Mouse (Mus musculus) layer of hippocampus, postnatal 25 days (tissue): ENCODE measurements around the gene Pecam1. TPM values are rescaled to one million over a fixed set of nuclear protein-coding genes. Genes with fewer than 3 reads are reported as not detected.
"Not testable (repeated sequence)": the region's sequence is repeated elsewhere in the genome, so short reads cannot be mapped to it uniquely, and the experiment has no call there.

Experiments
- DNase-seq, 2 experiments: peaks; one replicate each; pipeline ENCODE4 v3.0.0; 2022; ENCODE audit warnings: mixed read lengths in 2 of 2, low spot score in 1 of 2; ENCODE audit errors: extremely low spot score in 1 of 2
- total RNA-seq, 2 experiments: library from RNA; stranded (reverse); gene quantifications; 2 replicates each; pipeline ENCODE4 v1.2.3; 2021

The Pecam1 gene
- total RNA-seq, 2 experiments from 2014 or later, result 13.6 to 16.6 TPM

DNA sequence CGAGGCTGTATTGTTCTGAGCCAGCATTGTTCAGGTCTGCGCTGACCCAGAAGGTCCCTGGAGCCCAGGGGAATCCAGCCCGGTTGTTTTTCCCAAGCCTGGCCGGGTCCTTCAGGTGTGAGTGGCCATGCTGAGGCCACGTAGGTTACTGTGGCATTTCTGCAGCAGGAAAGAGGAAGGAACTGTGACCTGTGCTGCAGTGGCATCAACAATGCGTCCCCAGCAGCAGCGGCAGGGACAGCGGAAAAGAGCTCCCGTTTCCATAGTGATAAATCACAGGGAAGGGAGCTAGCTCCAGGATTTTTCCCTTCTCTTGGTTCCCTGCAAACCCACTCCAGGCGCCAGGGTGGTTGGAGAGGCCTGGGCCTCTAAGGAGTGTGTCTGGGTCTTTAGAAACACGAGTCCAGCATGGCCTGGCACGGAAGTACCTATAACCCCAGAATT, 13.2 kb downstream of the Pecam1 start:
- peak; percentile 23 to 33 for DNase-seq

DNA sequence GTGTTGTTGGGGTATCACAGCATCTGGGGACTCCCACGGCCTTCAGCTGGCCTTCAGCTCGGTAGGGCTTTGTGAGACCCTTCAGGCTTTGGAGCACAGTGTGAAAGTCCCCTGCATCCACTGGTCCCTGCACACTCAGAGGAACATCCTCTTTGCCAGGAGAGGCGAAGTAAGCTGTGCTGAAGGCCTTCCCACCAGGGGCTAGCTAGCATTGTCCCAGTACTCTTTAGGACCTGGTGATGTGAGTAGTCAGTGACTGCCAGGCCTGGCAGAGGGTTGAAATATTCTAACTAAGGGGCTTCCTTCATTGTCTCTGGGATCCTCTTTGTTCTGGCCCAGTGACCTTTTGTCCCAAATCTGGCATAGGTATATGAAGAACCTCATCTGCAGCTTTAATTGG, 13.8 kb downstream of the Pecam1 start:
- no peak for DNase-seq

DNA sequence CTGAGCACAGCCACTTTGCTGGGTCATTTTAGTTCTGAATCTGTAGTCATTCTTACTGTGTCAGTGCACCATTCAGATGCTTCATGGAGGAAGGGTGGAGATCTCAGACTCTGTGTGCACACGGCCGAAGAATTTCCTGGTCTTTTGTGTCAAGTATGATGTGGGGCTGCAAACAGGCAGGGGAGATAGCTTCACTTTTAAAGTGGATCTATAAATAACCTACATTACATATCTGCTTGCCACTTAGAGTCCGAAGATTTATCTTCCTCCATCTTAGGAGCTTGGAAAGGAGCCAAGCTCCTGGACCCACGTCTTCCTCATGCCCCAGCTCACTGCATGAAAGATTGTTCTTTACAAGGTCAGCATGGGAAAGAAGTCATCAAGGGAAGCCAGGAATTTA, 19.7 kb downstream of the Pecam1 start:
- no peak for DNase-seq

DNA sequence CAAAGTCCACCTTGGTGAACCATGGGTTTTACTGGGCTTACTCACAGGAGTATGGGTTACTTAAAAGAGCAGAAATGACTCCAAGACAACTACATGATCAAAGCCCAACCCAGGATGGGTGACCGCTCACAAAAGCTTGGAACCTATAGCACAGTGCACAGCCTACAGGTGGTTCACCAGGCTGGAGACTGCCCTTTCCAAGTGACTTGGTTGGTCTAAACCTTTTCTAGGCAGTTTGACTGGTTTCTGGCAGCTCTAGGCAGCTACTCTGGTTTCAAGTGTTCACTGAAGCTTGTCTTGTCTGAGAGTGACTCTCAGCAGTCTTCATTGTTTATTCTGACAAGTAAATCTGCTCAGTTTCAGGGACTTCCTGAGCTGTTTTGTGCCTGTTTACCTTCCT, 20.8 kb downstream of the Pecam1 start:
- no peak for DNase-seq

DNA sequence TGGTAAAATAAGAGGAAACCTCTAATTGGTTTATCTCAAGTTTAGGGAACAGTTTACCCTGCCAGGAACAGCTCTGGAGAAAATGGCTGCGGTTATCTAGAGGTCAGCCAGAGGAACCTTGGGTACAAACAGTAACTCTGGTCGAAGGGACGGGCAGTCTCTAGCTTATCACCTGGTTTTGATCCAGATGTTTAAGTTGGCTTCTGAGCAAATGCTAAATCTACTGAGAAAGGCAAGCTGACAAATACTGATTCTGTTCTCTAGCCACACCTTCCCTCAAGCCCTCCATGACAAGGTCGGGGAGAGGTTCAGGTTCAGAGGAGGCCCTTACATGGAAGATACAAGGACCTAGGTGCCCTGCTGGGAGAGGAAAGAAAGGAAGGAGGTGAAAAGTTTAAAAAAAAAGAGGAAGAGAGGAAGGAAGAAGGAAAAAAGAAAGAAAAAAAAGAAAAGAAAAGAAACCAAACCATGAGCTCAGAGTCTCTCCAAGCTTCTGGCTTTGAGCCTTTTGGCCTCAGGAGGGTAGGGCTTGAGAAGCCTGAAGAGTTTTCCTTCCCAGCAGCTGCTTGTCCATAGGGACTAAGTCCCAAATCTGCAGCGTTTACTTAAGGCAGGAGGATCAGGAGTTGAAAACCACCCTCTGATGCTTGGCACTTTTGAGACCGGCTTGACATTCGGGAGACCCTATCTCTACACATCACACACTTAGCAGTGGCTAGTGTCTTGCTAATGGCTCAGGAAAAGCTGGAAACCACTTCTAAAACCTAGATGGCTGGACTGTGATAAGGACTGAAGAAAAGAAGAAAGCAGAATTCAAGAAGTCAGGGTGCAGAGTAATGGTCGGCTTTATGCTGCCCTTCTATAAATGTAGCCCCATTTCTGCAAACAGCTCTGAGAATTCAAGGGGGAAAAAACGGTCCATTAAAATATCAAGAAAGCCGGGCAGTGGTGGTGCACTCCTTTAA, 21.7 kb downstream of the Pecam1 start:
- no peak for DNase-seq

DNA sequence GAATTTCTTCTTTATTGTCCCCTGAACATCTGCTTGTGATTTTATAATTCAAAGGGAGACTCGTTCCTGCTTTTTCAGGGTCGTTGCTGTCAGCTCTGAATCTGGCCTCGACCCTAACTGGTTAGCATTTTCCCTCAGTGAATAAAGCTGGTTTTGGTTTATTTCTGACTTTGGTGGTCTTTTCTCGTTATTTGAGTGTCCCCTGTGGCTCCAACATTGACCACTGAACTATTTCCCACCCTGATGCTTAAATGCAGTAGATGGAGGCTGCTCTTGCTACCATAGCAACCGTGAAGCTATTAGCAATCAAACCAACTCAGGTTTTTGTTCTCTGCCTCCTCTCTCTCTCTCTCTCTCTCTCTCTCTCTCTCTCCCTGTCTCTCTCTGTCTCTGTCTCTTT, 22.5 kb downstream of the Pecam1 start:
- DNase-seq, result no peak

DNA sequence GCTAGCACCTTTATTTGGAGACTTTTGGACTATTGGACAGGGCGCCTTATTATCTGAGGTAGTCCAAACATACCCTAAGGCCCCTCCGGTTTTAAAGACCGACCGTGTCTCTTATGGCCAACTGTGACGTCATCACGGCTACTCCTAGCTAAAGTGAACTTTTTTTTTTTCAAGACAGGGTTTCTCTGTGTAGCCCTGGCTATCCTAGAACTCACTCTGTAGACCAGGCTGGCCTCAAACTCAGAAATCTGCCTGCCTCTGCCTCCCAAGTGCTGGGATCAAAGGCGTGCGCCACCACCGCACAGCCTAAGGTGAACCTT, 25.6 kb downstream of the Pecam1 start:
- DNase-seq, result not testable (repeated sequence)

DNA sequence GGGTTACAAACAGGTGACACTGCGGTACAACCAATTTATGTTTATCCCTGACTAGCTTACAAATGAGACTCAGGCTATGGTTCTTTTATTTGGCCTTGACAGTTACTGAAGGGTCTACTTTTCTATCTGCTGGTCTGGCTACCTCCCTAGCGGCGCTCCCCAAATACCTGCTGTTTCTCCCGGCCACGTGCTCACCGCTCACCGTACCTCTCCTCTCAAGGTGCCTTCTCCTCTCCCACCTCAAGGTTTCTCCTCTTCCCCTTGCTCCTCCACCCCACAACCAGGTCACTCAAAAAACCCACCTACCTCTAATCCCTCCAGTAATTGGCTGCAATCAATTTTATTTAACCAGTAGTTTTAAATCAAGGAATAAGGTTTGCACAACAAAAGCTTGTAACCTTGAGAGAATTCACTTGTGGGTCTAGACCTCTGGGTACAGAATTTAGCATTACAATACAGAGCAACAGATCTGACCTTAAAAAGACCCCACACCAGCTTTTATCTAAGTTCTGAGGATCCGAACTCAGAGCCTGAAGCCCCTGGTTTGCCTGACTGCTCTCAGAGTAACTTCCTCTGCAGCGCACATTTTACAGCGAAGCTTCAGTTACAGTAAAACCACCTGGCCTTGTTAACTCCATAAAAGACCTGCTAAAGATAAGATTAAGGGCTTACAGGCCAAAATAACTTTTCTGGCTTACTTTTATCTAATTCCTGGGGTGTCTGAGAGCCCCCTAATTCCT, 26.1 kb downstream of the Pecam1 start:
- no peak for DNase-seq

DNA sequence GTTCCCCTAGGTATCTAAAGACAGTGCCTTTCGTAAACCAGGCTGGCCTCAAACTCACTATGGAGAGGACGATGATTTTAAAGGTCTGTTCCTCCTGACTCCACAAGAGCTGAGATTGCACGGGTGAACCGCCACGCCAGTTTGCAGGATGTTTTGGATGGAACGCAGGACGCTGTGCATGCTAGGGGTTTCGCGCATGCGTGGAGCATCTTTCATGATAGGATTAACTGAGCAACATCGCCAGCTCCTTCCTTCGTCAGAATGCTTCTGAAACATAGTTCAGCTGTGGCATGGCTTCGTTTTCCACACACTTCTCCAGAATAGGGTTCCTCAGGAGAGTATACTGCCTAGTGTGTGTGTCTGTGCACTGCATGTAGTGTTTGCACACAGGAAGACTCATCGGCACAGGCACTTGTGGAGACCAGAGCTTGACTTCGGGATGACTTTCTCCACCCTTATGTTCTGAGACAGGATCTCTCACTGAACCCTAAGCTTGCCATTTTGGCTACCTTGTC, 26.8 kb downstream of the Pecam1 start:
- no peak for DNase-seq

DNA sequence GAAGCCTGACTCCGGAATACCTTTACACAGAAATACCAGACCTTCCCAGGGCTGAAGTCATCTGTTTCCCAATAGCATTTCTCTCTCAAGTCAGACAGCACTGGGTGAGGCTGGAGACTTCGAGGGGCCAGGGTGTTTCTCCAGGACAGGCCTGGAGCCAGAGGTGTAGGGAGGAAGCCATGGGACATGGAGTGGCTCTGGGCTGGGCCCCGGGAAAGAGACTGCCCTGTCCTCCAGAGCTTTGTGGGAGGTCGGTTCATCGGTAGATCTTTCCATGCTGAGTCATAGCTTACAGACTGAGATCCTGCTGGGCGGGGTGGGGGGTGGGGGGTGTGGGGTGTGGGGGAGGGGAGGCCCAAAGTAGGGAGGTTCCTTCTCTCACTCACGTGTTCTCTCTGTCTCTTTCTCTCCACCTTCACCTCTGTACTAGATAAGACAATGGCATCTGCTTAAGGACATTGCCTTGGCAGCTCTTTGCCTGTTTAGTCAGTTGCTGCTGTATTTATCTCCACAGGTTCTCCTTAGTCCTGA, 27.5 kb downstream of the Pecam1 start:
- DNase-seq, result no peak

DNA sequence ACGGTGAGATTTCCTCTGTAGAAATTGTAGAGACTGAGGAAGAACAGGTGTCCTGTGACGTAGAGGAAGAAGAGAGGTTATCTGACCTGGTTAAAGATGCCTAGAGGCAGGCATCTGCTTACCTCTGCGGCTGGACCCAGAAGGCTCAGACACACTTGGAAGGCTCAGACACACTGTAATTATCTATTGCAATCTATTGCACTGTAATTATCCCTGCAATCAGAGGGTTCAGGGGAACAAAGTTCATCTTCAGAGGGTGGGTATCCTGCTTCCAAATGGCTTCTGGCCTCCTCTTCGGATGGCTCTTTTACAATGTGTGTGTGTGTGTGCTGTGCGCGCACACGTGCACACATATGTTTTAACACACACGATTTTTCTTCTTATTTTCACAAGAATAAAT, 30.0 kb downstream of the Pecam1 start:
- no peak for DNase-seq

DNA sequence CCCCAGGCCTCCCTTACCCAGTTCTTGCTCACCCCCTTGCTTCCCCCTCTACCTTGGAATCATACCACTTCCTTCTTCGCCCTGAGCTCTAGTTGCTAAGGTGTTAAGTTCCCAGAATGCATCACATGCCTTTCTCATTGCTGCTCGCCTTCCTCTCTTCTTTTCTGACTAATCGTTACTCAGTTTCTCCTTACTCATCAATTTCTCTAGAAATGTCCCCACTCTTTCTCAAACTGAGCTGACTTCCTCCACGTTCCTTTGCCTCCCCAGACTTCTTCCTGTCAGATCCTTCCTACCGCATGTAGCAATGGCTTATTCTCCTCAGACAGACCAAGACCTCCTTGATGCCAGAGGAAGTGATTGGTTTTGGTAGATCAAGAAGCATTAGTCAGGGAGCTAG, 33.9 kb downstream of the Pecam1 start:
- DNase-seq, result no peak

DNA sequence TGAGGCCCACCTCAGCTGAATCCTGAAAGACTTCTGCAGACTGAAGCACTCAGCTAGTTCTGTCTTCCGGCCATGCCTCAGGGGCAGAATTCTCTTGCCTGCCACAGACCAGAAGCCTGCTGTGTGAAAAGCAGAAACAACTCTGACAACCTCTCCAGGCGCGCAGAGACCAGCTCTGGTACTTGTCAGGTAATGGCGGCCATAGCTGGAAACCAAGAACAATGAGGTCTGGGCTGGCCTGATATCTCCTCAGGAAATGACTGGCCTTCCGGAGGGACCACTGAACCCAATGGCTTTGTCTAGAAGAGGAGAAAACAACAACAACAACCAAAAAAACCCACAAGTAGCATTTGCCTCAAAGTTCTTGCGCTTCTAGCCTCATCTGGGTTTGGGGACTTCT, 35.4 kb downstream of the Pecam1 start:
- DNase-seq, result no peak

DNA sequence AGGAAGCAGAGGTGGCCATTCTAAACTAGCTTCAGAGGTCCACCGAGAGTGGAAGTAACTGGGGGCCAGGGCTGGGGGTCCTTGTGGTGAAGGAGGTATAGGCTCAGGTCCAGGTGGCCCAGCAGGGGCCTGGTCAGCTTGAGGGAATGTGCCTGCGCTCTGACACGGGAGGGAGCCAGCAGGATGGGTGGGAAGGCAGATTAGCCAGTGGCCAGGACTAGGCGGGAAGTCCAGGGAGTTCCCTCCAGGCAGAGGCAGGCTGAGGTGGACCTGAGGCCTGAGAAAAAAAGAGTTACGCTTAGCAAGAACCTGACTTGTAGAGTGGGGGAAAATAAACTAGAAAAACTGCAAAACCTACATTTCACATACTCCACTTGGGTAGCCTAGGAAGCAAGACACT, 39.6 kb downstream of the Pecam1 start:
- DNase-seq, result no peak

DNA sequence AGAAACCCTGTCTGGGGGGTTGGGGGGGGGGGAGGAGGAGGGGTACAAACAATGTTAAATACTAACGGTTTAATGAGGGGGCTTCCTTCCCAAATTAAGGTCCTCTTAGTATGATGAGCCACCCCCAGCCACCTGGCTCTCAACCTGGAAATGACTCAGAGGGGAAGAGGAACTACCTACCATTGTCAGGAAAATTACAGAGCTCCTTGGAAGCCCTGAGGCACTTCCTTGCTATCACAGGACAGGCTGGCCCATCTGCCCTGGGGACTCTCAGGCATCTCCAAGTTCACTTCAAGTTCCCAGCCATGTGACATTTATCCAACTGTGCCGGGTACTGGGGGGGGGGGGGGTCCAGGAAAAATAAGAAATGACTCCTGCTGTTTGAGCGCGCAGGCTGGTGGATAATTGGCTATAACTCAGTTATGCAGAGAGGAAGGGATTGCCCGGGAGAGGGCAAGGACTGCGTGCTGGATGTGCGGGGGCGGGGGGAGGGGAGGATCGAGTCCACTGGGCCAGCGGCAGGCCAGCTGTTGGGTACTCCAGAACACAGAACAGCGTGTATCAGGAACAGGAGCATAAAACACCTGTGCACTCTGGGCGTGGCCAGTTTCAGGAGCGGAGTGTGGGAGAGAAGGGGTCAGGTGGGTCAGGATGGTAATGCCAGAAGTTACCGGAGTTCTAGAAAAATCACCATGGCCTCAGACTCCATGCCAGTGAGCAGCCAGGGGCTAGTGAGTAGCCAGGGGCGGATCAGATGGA, 41.0 kb downstream of the Pecam1 start:
- DNase-seq, result no peak

DNA sequence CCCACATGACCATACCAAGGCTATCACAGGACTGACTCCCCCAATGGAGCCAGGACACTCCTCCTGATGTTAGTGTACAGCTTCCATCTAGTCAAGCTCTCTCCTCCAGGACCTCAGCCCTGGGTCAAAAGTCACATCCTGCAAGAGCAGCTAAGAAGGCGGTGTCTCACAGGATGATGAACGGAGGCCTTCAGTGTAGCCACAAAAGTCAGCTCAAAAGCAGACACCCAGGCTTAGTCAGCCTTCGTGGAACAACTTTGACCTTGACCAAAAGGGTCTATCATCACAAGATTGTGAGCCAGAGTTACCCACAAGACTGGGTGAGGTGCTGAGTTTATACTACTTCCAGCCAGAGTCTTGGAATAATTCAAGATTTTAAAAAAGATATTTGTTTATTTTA, 42.6 kb downstream of the Pecam1 start:
- DNase-seq, result no peak

DNA sequence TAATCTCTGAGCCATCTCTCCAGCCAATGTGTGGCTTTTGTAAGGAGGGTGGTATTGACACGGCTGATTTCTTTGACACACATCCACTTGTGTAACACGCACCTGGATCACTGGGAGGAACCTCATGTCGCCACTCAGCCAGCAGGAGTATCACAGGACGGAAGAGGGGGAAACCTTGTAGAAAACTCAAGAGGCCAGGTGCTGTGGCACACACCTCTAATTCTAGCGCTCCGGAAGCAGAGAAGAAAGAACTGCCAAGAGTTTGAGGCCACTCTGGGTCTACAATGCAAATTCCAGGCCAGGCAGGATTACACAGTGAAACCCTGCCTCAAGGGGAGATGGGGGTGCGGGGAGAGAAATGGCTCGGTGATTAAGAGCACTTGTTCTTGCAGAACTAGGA, 43.3 kb downstream of the Pecam1 start:
- no peak for DNase-seq

DNA sequence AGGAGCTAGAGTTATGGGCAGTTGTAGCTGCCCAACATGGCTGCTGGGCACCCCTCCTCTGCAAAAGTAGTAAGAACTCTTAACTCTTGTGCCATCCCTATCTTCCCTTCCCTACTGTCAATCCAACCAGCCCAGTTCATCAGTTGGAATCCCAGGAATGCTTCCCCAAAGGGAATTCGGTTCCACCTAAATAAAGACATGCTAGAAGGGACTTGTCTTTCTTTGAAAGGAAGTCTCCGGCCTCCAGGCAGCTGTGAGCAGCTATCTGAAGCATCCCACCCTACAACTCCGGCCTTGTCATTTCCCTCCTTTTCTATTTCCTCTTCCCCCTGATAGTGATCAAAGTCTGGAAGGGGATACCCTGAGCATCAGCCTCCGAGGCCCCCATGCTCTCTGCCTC, 44.2 kb downstream of the Pecam1 start:
- DNase-seq, result no peak

DNA sequence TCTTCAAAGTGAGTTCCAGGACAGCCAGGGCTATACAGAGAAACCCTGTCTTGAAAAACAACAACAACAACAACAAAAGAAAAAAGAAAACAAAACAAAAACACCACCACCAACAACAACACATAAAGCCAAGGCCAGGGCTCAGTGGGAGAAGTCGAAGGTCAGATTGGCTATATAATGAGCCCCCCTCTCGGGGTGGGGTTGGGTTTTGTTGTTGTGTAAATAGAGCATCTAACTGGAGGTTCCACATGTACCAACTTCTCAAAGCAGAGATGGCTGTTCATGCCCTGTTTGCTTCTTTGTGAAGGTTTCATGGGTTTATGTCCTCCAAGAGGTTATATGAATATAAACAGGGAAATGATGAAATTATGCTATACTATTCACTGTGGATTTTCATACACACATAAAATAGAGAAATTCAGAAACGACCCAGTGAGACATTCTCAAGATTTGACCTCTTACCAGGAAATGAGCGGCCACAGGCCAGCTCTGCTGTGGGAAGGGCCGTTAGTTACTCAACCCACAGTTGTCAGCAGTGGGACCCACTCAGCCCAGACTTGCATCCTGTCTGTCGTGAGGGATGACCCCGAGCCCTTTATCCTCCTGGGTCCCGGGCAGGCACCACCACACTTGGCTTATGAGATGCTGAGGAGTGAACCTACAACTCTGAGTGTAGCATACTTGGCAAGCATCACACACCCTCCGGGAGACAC, 45.9 kb downstream of the Pecam1 start:
- no peak for DNase-seq

DNA sequence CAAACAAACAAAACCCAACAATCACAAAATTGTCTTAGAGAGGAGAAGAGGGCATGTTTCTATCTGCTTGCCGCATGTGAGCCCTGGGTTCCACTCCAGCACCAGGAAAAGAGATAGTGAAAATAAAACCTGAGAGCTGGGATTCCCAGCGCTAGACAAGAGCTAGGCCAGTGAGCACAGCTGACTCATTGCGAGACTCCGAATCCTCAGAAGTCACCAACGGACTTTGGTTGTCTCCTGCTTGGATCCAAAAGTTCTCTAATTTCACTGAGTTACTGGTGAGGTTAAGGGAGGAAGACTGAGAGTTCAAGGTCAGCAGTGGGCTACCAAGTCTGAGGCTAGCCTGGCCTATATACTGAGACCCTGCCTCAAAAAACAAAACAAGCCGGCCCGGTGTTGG, 46.5 kb downstream of the Pecam1 start:
- DNase-seq, result no peak
